8 mouse cellular contexts compared by ENCODE assay signal in the genomic region with DNA sequence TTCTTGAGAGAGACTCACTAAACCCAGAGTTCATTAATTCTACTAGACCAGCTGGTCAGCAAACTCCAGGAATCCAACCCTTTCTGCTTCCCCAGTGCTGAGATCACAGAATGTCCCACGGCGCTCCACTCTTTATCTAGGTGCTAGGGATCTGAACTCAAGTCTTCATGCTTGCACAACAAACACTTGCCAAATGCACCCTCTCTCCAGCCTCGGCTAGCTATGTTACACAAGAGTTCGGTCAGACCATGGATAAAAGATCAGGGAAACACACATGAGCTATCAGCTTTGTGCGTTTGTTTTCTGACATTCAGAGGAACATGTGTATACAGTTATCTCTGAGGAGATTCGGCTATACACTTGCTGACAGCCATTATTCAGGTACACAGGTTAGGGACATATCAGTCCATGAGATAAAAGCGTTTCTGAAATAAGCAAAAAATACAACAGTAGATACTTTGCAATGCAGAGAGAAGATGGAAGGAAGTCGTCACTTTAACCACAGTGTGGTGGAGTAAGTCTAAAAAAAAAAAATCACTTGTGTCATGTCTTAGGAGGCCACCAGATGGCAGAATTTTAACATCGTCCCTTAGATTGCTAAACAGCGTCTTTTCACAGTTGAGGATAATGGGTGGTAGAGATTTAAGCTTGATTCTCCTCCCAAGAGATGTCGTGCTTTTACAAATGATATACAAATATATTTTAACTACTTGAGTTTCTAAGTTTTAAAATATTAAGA. TPM values are rescaled to one million over a fixed set of nuclear protein-coding genes. Genes with fewer than 3 reads are reported as not detected.
A peak's percentile ranks its signal among the peaks of the same experiment; 100 is the strongest.
DNase-seq lines count a peak whose midpoint lies in the region; ATAC-seq lines count a peak whose summit lies in the region.

No protein-coding gene starts in this region.

- ATAC-seq in erythroblast, adult 5-6 weeks (replicated peaks; ENCODE audit: low FRiP score, poor library complexity, severe bottlenecking): no peak

- peak; percentile 59 to 66 for DNase-seq in cerebellum, postnatal 14 days
- no peak for DNase-seq in cerebellum, adult 11 months
- peak; percentile 19 to 30 for DNase-seq in left cerebral cortex, adult 18-20 months (ENCODE audit: low spot score in 2 of 2)
- no peak for DNase-seq in left cerebral cortex, postnatal 4 days
- peak; percentile 24 for DNase-seq in R1 (ENCODE audit: low read depth, low spot score)
- DNase-seq in kidney, postnatal 36 days: peak; percentile 29 to 35
- no peak for DNase-seq in ovary, adult 18-20 months (ENCODE audit: low spot score)

- intact Hi-C loops in left cerebral cortex, postnatal 4 days (cut with DNase I): loop anchor here (5.0 kb wide), 2 partner anchors 191 to 516 kb away; no protein-coding TSS in a partner anchor

RNA-seq across cellular contexts. Expression of gene Rerg, which starts 35.5 kb away (rescaled TPM):
- 10 to 100 TPM in 1 of 2 experiments, 1 to 10 TPM in 1; 8.0 to 12.6 TPM for total RNA-seq in left cerebral cortex, adult 18-20 months (2021)
- 10 to 100 TPM in 1 of 2 experiments, 1 to 10 TPM in 1; 9.2 to 11.0 TPM for total RNA-seq in left cerebral cortex, postnatal 4 days (2021)
- 0.42 TPM in 1 of 2 replicates, not detected in the other for total RNA-seq in erythroblast, adult 5-6 weeks (2015; ENCODE audit: low replicate concordance)
- total RNA-seq in erythroblast, adult 5-6 weeks (2017; ENCODE audit: low replicate concordance): not detected in 2 replicates

RNA-seq across cellular contexts. Expression of gene Ptpro, which starts 46.3 kb away (rescaled TPM):
- 10 to 100 TPM; 25.5 to 27.5 TPM for total RNA-seq in left cerebral cortex, adult 18-20 months (2021)
- total RNA-seq in left cerebral cortex, postnatal 4 days (2021): 100 to 1,000 TPM; 130 to 134 TPM
- 5.4 and 5.6 TPM in 2 replicates for total RNA-seq in erythroblast, adult 5-6 weeks (2015; ENCODE audit: low replicate concordance)
- 5.4 and 21.3 TPM in 2 replicates for total RNA-seq in erythroblast, adult 5-6 weeks (2017; ENCODE audit: low replicate concordance)

Comparison
In these comparisons a context has a peak if more than half of its experiments do, and no peak if none do; other contexts are left out.
1. DNase-seq: peak in cerebellum, postnatal 14 days (2 of 2), left cerebral cortex, adult 18-20 months (2 of 2), R1 (single experiment) and kidney, postnatal 36 days (2 of 2); none in cerebellum, adult 11 months (single experiment), left cerebral cortex, postnatal 4 days (single experiment) and ovary, adult 18-20 months (single experiment).
2. RNA of gene Ptpro, which starts 46.3 kb away (total RNA-seq): 130 to 134 TPM in left cerebral cortex, postnatal 4 days; 25.5 to 27.5 TPM in left cerebral cortex, adult 18-20 months and 5.4 to 21.3 TPM in erythroblast, adult 5-6 weeks; every median in the first group is over 4 times any median in the second.
3. RNA of gene Rerg, which starts 35.5 kb away (total RNA-seq): 8.0 to 12.6 TPM in left cerebral cortex, adult 18-20 months and 9.2 to 11.0 TPM in left cerebral cortex, postnatal 4 days; 0.42 TPM in erythroblast, adult 5-6 weeks; every median in the first group is over 4 times any median in the second.